Mouse (Mus musculus) heart, postnatal 0 days (tissue): ENCODE results near the gene Prpsap1.

Experiments
- CTCF ChIP-seq: IDR thresholded peaks from 2 replicates; pipeline ENCODE4 v1.5.1; 2016; ENCODE audit warnings: antibody characterized with exemption, control low read depth, low read depth
- EP300 ChIP-seq: IDR thresholded peaks from 2 replicates; pipeline ENCODE4 v1.6.1; 2016; ENCODE audit warnings: antibody characterized with exemption, low read depth

- no peak for TF ChIP-seq EP300
- TF ChIP-seq CTCF, result no peak
Measured at GRCm38 (mm10) chr11:116436725-116437331, 57.2 kb downstream of the Prpsap1 start.
